Mouse (Mus musculus): ENCODE measurements around the gene Ptger4. TPM values are rescaled to one million over a fixed set of nuclear protein-coding genes. Genes with fewer than 3 reads are reported as not detected.

Gene Ptger4
- polyA plus RNA-seq, 2 experiments from 2014 or later: 23.6 to 26.3 TPM

DNA sequence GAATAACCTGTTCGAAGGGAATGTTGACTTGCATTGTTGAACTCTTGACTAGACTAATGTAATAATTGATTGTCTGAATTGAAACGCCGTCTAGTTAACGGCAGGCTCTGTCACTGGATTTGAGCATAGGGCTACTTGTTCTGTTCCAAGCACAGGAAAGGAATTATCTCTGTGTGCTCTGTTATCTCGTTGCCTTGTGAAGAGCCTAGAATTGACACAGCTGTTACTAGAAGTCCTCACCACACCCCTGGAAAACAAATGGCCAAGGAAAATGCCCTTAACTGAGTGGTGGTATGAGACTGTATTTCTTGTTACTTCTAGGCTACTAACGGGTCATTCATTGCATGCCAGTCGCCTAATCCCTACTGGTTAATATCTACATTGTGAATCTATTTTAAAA lies 5.9 kb downstream of the Ptger4 start:
- ATAC-seq: no peak

DNA sequence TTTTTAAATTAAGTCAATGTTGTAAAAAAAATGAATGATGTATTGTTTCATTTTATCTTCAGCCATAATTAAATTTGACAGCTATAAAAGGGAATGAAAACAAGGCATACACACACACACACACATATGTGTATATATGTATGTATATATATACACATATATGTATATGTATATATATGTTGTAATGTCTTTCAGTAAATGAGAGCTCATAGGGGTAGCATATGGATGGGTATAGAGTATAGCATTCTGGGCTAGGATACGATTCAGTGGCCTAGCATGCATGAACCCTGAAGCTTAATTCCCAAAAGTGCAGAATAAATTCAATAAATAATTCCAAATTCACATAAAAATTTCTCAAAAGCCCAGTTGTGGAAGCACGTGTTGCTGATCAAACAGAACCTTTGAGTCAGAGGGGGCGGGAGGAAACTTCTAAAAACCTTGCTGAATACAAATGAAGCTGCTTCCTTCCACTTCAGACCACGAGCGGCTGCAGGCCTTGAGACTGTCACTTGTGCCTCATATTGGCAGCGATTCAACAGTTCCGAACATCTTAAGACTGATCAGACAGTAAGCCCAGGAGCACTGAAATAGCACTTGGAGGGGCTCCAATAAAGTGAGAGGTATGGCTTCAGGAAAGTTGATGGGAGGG lies 6.9 kb downstream of the Ptger4 start:
- ATAC-seq: peak; percentile 56

DNA sequence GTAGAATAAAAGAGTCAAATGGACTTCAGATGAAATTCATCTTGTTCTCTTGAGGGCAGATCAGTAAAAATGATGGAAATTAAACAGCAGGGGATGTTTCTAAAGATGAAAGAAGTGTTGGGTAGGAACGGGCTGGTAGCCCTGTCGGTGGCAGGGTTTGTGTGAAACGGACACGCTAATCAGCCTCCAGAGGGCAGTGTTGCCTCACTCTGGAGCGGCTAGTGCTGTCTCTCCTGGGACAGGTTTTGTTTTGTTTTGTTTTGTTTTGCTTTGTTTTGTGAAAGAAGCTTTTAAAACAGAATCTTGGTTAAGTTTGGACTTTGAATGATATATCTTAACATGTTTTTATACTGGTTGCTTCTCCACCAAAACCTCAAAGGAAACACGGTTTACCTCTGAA lies 7.4 kb downstream of the Ptger4 start:
- ATAC-seq: peak; percentile 53

DNA sequence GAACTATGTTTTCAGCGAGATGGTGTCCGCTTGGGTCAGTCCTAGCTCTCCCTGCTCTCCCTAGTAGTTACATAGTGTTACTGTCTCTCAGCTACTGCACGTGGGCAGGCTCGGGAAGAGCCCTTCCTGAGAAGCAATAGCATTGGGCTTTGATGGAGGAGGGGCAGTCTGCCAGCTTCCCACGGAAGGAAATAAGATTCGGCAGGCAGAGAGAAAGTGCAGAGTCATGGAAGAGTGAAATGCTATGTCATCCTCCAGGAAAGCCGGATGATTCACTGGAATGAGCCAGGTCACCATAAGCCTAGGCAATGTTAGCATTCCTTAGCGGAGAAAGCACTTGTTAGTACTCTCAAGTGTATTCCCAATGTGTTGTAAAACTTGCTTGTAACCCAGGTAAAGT lies 8.5 kb downstream of the Ptger4 start:
- no peak for ATAC-seq

DNA sequence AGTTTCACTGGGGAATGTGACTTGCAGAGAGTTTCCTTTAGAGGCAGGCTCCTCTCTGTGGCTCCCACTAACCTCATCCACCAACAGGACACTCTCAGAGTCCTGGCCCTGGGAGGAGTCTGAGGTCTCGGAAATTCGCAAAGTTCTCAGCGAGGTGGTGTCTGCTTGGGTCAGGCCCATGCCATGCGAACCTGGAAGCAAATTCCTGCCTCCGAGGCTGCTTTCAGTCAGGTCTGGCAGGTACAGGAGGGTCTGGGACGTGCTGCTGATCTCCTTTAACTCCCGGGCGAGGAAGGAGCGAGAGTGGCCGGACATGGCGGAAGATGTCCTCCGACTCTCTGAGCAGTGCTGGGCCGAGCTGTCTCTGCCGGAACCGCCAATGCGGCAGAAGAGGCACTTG lies 9.3 kb downstream of the Ptger4 start:
- no peak for ATAC-seq

DNA sequence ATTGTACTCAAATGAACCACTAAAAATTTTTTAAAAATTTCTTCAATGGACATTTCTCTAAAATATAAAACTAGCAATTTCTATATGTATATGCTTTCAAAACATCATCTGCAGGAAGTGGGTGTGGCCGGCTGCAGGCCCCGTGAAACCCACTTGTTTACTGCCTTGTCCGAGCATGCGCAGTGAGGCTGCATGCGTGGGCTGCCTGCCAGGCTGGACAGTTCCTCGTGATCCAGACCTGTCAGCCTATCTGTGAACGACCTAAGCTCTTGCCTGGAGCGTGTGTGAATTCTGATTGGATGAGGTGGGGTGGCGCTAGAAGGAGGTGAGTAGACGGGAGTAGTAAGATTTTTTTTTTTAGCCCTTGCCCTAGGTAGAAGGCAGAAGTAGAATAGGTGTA lies 13.2 kb downstream of the Ptger4 start:
- ATAC-seq: peak; percentile 19

DNA sequence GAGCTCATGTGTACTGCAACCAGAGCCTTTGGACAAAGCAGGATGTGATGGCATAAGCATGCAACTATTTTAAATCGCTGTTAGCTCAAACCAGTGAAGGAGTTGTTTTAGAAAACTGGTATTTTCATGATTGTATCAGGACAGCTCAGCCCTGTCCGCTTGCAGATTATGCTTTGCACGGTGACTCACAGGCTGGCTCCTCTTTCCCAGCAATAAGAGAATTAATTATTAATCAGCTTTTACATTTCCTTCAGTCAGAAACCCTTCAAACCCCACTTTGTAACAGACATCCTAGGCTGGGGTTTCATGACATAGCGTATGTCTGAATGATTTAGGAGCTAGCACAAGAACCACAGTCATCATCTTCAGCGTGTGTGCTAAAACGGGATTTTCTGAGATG lies 23.5 kb downstream of the Ptger4 start:
- ATAC-seq: no peak

DNA sequence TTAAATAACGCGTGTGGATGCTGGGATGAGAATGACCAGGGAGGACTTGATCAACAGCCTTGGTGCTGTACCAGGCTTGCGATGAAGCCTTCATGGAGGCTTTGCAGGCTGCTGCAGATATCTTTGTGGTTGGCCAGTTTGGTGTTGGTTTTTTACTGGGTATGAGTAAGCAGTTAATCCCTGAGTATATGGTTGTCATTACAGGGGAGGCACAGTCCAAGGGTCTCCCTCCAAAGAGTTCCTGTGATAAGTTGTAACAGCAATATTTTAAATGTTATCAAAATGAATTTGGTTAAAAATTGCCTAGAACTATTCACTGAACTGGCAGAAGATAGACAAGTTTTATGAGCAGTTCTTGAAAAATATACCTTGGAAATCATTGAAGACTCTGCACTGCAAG lies 34.9 kb downstream of the Ptger4 start:
- no peak for ATAC-seq

DNA sequence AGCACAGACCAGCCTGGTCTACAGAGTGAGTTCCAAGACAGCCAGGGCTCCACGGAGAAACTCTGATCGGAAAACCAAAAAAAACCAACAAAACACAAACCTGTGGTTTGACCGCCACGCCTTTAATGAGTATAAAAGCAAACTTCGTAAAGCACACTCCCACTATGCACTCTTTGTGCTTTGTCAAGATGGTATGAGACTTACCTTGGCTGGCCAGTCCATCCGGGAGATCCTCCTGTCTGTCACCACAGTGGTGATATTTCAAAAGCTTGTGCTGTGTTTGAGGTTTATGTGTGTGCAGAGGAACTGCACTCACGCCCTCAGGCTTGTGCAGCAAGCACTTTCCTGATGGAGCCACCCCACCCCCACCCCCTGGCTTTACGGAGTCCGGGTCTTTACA lies 38.8 kb downstream of the Ptger4 start:
- no peak for ATAC-seq

DNA sequence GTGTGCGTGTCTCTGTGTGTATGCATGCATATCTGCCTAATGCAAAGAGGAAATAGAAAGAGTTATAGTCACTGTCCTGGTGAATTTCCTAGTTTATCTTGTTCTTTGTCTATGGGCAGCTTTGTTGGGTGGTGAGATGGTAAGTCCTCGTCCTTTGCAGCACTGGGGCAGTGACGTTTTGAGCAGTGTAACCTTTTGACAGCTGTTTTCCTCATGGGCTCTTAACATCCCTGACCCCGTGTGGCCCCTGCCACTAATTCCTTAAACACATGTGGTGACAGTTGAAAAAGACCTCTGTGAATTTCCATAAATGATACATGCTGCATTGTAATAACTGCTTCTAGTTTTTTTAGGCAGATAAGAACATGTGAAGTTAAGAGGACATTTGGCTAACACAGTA lies 47.3 kb downstream of the Ptger4 start:
- ATAC-seq: no peak

DNA sequence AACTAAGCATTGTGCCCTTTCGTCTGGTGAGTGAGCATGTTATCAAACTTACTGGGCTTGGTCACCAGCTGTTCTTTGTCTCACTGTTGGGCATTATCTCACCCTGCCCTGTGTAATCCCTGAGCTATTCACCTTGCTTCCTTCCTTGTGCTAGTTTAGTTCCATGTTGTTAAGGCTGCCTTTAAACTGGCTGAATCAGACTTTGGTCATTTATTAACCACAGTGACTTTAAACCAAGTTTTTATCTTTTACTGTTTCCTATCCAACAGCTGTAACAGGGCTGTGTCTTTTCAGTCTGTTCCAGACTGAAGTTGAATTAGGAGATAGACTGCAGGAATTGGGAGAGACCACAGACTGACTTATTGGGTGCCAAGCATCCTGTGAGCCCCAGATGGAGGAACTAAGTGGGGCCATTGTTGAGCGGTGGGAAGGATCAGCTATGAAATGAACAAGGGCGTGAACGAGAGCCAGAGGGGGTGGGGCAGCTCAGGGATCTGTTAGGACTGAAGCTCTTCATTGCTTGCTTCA lies 47.9 kb downstream of the Ptger4 start:
- ATAC-seq: no peak

DNA sequence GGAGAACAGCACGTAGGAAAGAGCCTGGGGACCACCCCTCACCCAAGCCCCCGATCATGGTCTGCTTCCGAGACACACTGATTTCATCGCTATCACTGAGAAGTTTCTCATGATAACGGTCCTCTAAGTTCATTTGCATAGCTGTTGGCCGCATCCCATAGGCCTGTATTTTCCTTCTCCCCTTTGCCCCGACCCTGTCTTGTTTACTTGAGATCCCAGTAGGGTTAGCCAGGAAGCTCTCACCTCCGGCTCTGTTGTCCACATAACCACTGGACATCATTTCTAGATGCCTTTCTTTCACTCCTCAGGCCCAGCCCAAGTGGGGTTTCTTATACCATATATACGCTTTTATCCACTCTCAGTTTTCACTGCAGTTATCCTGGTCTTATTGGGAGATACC lies 49.1 kb downstream of the Ptger4 start:
- ATAC-seq: no peak

DNA sequence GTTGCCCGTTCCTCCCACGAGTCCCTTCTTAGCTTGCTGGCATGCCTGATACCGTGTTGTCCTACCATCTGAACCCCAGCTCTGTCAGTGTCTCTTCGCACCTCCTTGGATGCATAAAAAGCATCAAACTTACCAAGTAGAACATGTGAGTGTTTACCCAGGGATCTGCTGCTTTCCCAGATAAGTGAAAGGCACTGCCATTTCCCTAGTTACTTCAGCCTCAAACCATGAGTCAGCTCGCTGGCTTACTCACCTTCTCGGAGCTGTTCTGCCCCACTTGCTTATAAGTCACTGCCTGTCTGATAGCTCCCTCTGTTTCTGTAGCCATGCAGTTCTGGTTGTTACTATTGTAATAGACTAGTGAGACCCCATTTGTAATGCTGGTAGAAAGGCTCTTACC lies 49.5 kb downstream of the Ptger4 start:
- ATAC-seq: no peak

DNA sequence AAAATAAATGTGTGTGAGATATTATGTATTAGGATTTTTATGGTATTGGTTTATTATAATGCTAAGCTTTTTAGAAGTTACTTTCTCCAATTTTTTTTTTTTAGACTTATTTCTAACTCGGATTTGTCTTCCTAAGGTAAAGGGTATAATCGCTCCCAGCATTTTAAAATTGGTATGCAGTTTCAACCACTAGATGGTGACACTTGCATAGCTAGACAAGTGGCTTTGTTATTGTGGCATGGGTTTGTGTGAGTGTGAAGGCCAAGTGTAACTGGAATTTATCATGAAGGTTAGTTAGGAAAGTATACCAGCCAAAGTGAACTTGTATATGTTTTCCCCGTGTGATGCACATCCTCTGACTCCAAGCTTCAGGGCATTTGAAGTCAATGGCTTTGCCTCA lies 50.2 kb downstream of the Ptger4 start:
- ATAC-seq: peak; percentile 60

DNA sequence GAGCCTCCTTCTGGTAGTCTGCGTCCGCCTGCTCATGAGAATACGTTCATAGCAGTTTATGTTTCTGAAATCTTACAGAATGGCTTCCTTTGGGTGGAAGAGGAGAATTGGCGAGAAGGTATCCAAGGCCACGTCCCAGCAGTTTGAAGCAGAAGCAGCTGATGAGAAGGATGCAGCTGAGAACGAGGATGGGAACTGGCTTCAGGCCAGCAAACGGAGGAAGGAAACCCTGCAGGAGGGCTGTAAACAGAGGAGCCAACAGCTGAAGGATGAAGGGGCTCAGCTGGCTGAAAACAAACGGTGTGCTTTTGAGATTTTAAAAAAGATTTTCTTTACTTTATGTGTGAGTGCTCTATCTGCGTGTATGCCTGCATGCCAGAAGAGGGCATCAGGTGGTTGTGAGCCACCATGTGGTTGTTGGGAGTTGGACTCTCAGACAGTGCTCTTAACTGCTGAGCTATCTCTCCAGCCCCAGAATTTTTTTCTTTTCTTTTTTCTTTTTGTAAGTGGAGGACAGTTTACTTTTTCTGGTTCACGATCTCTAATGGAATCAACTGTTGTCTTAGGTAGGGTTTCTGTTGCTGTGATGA lies 54.4 kb downstream of the Ptger4 start:
- no peak for ATAC-seq

DNA sequence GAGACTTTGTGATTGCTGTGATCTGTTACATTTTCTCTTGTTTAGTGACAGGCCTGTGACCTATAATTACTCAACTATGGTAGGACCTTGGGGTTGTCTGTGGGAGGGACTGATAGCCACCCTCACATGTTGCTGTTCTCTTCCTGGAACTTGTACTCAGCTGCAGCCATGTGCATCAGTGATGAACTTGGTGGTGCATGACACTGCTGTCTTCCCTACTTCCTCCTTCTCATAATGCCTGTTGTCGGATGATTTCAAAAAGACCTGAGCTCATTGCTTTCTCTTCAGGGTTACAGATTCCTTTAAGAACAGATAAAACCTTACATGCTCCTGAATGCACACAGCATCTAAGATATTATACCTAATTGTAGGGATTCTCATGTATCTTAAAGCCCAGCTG lies 56.0 kb downstream of the Ptger4 start:
- ATAC-seq: no peak

DNA sequence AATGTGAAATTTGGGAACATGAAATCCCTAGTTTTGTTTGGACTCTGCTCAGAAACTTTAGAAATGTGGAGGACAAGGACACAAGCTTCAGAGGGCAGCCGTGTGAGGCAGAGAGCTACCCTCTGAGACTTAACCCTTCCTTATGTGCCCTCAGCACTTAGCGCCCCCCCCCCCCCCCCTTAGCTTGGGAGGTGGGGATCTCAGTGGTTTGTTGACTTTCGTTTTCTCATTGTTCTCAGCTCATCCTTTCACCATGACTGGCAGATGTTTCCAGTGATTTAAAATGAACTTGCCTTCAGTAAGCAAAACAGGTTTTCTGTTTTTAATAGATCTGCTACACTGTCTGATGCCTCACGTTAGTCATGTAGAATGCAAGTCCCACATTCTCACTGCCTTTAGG lies 56.9 kb downstream of the Ptger4 start:
- ATAC-seq: no peak

DNA sequence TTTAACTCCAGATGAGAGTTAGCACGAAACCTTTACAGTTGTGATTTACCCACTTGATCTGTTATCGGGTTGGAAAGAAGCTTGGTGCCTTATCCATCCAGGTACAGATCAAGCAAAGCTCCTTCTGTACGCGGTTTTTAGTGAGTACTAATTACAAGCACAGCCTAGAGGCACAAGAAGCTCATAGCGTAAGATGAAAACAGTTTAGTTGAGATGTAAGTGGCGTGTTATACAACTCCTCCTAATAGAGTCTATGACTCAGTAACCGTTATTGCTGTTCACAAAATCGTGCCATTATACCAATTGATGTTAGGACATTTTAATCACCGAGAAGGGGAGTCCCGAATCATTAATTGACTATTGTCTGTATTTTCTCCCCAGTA lies 57.7 kb downstream of the Ptger4 start:
- ATAC-seq: peak; percentile 18

DNA sequence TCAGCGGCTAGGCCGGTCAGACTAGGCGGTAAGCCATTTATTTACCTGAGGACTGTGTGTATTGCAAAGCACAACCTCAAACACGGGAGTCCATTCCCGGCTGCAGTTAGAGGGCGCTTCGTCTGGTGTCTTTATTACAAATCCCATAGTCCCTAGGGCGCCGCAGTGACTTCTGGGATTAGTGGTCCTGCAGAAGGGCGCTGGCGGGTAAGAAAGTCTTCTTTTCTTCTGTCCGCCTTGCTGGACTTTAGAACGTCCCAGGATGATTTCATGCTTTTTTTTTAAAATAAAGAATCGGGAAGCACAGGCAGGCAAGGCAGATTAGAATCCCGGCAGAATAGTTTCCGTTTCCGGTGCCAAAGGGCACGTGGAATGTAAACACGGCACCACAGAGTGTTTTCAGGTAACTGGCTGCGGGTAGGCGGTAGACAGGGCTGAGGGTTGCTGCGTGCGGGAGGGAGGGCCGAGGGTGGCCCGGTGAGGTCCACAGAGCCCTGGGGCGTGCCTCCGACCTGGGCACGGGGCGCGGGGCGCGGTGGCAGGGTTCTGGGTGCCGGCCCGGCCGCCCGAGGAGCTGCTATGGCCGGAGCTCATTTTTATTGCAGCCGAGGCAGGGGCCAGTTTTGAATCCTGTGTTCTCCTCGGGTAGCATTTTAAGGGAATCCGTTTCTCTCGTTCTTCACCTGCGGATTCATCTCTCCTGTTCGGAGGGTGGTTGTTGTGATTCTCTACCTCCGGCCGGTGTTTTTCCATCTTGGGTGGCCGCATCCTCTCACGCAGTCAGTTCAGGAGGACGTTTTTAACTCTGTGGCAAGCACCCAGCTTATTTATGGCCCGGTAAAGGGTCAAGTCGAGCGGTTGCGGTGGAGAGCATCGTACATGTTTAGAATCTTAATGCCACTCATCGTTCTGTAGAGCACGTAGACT lies 58.4 kb downstream of the Ptger4 start, which contains the start of gene Ttc33:
Gene Ttc33 (plus strand): TSS at position 160 of the 927 bp plus-strand sequence.
- peak; percentile 80 for ATAC-seq

DNA sequence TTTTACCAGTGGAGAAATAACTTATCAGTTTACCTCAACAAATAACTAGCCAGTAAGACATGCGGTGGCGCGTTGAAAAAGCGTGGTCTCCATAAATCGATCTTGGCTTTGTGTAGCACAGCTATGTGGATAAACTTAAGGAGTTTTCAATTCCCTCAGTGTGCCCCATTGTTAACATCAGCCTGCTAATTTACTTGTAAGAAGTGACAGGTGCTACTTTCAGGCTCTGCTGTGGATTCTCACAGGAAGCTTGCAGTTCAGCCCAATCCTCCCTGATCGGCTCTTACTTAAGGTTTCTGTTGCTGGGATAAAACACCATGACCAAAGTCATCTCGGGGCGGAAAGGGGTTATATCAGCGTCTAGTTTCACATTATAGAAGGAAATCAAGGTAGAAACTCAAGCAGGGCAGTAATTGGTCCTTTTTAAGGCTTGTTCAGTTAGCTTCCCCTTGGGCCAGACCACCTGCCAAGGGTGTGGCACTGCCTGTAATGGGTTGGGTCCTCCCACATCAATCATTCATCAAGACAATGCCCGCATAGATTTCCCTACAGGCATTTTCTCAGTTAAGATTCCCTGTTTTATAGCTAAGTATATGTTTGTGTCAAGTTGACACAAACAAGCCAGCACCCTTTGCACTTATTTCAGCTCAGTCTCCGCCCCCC lies 59.2 kb downstream of the Ptger4 start:
- ATAC-seq: peak; percentile 14

DNA sequence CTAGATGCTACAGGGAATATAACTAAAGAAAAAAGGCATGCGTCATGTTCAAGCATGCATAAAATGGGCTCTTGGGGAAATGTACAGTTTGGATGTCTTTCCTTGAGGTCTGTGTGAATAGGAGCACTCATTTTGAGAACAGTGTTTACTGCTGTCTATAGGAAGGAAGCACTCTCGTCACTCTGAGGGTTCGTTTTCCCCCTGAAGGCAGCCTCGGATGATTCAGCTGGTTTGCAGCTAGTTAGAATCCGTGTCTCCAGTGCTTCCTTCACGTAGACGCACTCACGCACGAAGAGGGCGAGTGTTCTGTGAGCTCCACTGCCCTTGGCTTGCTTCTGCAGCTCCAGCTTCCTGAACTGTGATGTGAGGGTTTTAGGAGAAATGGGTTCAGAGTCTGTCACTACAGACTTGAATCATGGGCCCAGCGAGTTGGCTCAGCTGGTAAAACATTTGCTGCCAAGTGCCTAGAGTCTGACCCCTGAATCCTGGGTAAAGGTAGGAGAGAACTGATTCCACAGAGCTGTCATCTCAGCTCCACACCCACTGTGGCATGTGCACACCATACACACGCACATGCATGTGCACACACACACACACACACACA lies 70.7 kb downstream of the Ptger4 start:
- no peak for ATAC-seq

DNA sequence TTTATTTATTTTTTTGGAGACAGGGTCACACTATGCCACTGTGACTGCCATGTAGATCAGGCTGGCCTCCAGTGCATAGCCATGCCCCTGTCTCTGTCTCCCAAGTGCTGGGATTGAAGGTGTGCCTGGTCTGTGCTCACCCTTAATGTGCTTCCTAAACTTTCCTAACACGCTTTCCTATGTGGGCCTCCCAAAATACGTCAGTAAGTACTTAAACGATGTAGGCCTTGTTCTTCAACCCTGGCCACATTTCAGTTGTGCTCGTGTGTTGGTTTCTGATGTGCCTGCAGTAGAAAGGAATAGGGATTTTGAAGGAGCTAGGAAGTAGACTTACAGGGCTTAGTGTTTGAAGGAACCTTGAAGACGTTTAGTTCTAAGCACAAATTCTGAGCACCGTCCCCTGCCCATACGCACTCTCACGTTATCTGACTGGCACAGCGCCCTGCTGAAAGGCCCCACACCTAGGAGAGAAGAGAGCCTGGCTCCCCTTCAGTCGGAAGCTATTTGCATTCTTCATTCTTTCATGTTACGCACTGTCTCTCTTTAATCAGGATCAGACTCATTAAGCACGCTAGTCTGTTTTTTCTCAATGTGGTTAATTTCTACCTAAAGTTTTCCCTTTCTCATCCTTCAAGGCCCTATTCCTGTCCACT lies 78.7 kb downstream of the Ptger4 start:
- no peak for ATAC-seq
